Mouse (Mus musculus): Measurements from ENCODE around the gene Mansc1.

The Mansc1 gene

GRCm38 (mm10) chr6:134639900-134640299, 7.6 kb upstream of the Mansc1 start:
- no peak for DNase-seq (ENCODE audit: low spot score in 2 of 2)

- no peak for DNase-seq (ENCODE audit: low spot score in 2 of 2)
These were observed 6.9 kb upstream of the Mansc1 start, which contains the start of gene Borcs5 for GRCm38 (mm10) chr6:134639210-134639609. TSS of gene Borcs5 (plus strand) at chr6:134639510.

- DNase-seq (ENCODE audit: low spot score in 2 of 2), result no peak
These were observed 4.2 kb upstream of the Mansc1 start for GRCm38 (mm10) chr6:134636476-134636875.

- DNase-seq (ENCODE audit: low spot score in 2 of 2), result no peak
These were observed 1.3 kb upstream of the Mansc1 start for GRCm38 (mm10) chr6:134633553-134633952.

GRCm38 (mm10) chr6:134632756-134633155, 468 bp upstream of the Mansc1 start:
- no peak for DNase-seq (ENCODE audit: low spot score in 2 of 2)

- no peak for DNase-seq (ENCODE audit: low spot score in 2 of 2)
These were observed 1.8 kb downstream of the Mansc1 start for GRCm38 (mm10) chr6:134630447-134630846.

GRCm38 (mm10) chr6:134626564-134626963, 5.7 kb downstream of the Mansc1 start:
- no peak for DNase-seq (ENCODE audit: low spot score in 2 of 2)

- DNase-seq (ENCODE audit: low spot score in 2 of 2), result no peak
These were observed 6.9 kb downstream of the Mansc1 start for GRCm38 (mm10) chr6:134625431-134625830.

- no peak for DNase-seq (ENCODE audit: low spot score in 2 of 2)
These were observed 10.7 kb downstream of the Mansc1 start for GRCm38 (mm10) chr6:134621552-134621949.

- DNase-seq (ENCODE audit: low spot score in 2 of 2), result no peak
These were observed 11.3 kb downstream of the Mansc1 start for GRCm38 (mm10) chr6:134620846-134621551.

- no peak for DNase-seq (ENCODE audit: low spot score in 2 of 2)
These were observed 12.2 kb downstream of the Mansc1 start for GRCm38 (mm10) chr6:134620129-134620528.

GRCm38 (mm10) chr6:134617589-134617988, 14.7 kb downstream of the Mansc1 start:
- DNase-seq (ENCODE audit: low spot score in 2 of 2), result no peak

- peak; percentile 74 to 81 for DNase-seq (ENCODE audit: low spot score in 2 of 2)
These were observed 17.3 kb downstream of the Mansc1 start for GRCm38 (mm10) chr6:134614723-134615648.

GRCm38 (mm10) chr6:134614322-134614721, 18.0 kb downstream of the Mansc1 start:
- DNase-seq (ENCODE audit: low spot score in 2 of 2), result no peak

GRCm38 (mm10) chr6:134611896-134612295, 20.4 kb downstream of the Mansc1 start:
- DNase-seq (ENCODE audit: low spot score in 2 of 2), result no peak

- no peak for DNase-seq (ENCODE audit: low spot score in 2 of 2)
These were observed 21.9 kb downstream of the Mansc1 start for GRCm38 (mm10) chr6:134610380-134610779.

- DNase-seq (ENCODE audit: low spot score in 2 of 2), result no peak
These were observed 25.1 kb downstream of the Mansc1 start for GRCm38 (mm10) chr6:134606949-134607746.

- DNase-seq (ENCODE audit: low spot score in 2 of 2), result no peak
These were observed 25.7 kb downstream of the Mansc1 start for GRCm38 (mm10) chr6:134606540-134606939.

GRCm38 (mm10) chr6:134605196-134605595, 27.1 kb downstream of the Mansc1 start:
- DNase-seq (ENCODE audit: low spot score in 2 of 2), result no peak

GRCm38 (mm10) chr6:134602371-134603003, 29.8 kb downstream of the Mansc1 start:
- no peak for DNase-seq (ENCODE audit: low spot score in 2 of 2)

GRCm38 (mm10) chr6:134601766-134602165, 30.5 kb downstream of the Mansc1 start:
- DNase-seq (ENCODE audit: low spot score in 2 of 2), result no peak
